Mouse (Mus musculus): ENCODE results near the gene Olfr603. TPM values are rescaled to one million over a fixed set of nuclear protein-coding genes. Genes with fewer than 3 reads are reported as not detected.

The Olfr603 gene
- not detected for polyA plus RNA-seq (2014; fragmentation: Illumina TruSeq; extraction: RNeasy Lipid Tissue Mini Kit (QIAGEN cat#74804); ENCODE audit: insufficient read depth, low read depth, low replicate concordance)

GRCm38 (mm10) chr7:103386077-103386476 is at the start of gene Olfr603:
TSS of gene Olfr603 (minus strand) at chr7:103386177.

GRCm38 (mm10) chr7:103414772-103415171 is 28.8 kb upstream of the Olfr603 start, which contains the start of gene Usp17lc:
TSS of gene Usp17lc (plus strand) at chr7:103415072.

GRCm38 (mm10) chr7:103362555-103362954 is 23.4 kb downstream of the Olfr603 start, which contains the start of gene Olfr601:
TSS of gene Olfr601 (minus strand) at chr7:103362655.

GRCm38 (mm10) chr7:103349569-103349968 is 36.4 kb downstream of the Olfr603 start, which contains the start of gene Olfr600:
TSS of gene Olfr600 (minus strand) at chr7:103349669.

GRCm38 (mm10) chr7:103335617-103336016 is 50.4 kb downstream of the Olfr603 start, which contains the start of gene Olfr599:
TSS of gene Olfr599 (plus strand) at chr7:103335917.

Other genes with a start within 250 kb of the Olfr603 start
- gene Olfr588-ps1, start 245.3 kb downstream of the Olfr603 start, polyA plus RNA-seq (2014; fragmentation: Illumina TruSeq; extraction: RNeasy Lipid Tissue Mini Kit (QIAGEN cat#74804); ENCODE audit: insufficient read depth, low read depth, low replicate concordance), result not detected
- not detected for gene Olfr589, start 229.8 kb downstream of the Olfr603 start, polyA plus RNA-seq (2014; fragmentation: Illumina TruSeq; extraction: RNeasy Lipid Tissue Mini Kit (QIAGEN cat#74804); ENCODE audit: insufficient read depth, low read depth, low replicate concordance)
- gene Olfr591, start 207.8 kb downstream of the Olfr603 start, polyA plus RNA-seq (2014; fragmentation: Illumina TruSeq; extraction: RNeasy Lipid Tissue Mini Kit (QIAGEN cat#74804); ENCODE audit: insufficient read depth, low read depth, low replicate concordance), result not detected
- gene Olfr592, start 201.4 kb downstream of the Olfr603 start, polyA plus RNA-seq (2014; fragmentation: Illumina TruSeq; extraction: RNeasy Lipid Tissue Mini Kit (QIAGEN cat#74804); ENCODE audit: insufficient read depth, low read depth, low replicate concordance), result not detected
- gene Olfr593, start 174.3 kb downstream of the Olfr603 start, polyA plus RNA-seq (2014; fragmentation: Illumina TruSeq; extraction: RNeasy Lipid Tissue Mini Kit (QIAGEN cat#74804); ENCODE audit: insufficient read depth, low read depth, low replicate concordance), result not detected
- not detected for gene Olfr594, start 169.2 kb downstream of the Olfr603 start, polyA plus RNA-seq (2014; fragmentation: Illumina TruSeq; extraction: RNeasy Lipid Tissue Mini Kit (QIAGEN cat#74804); ENCODE audit: insufficient read depth, low read depth, low replicate concordance)
- gene Usp17ld, start 133.7 kb downstream of the Olfr603 start, polyA plus RNA-seq (2014; fragmentation: Illumina TruSeq; extraction: RNeasy Lipid Tissue Mini Kit (QIAGEN cat#74804); ENCODE audit: insufficient read depth, low read depth, low replicate concordance), result not detected
- gene Olfr596, start 80.5 kb downstream of the Olfr603 start, polyA plus RNA-seq (2014; fragmentation: Illumina TruSeq; extraction: RNeasy Lipid Tissue Mini Kit (QIAGEN cat#74804); ENCODE audit: insufficient read depth, low read depth, low replicate concordance), result not detected
- not detected for gene Olfr597, start 69.9 kb downstream of the Olfr603 start, polyA plus RNA-seq (2014; fragmentation: Illumina TruSeq; extraction: RNeasy Lipid Tissue Mini Kit (QIAGEN cat#74804); ENCODE audit: insufficient read depth, low read depth, low replicate concordance)
- gene Olfr598, start 62.6 kb downstream of the Olfr603 start, polyA plus RNA-seq (2014; fragmentation: Illumina TruSeq; extraction: RNeasy Lipid Tissue Mini Kit (QIAGEN cat#74804); ENCODE audit: insufficient read depth, low read depth, low replicate concordance), result not detected
- not detected for gene Olfr599, start 50.3 kb downstream of the Olfr603 start, polyA plus RNA-seq (2014; fragmentation: Illumina TruSeq; extraction: RNeasy Lipid Tissue Mini Kit (QIAGEN cat#74804); ENCODE audit: insufficient read depth, low read depth, low replicate concordance)
- gene Olfr600, start 36.5 kb downstream of the Olfr603 start, polyA plus RNA-seq (2014; fragmentation: Illumina TruSeq; extraction: RNeasy Lipid Tissue Mini Kit (QIAGEN cat#74804); ENCODE audit: insufficient read depth, low read depth, low replicate concordance), result not detected
- gene Olfr601, start 23.5 kb downstream of the Olfr603 start, polyA plus RNA-seq (2014; fragmentation: Illumina TruSeq; extraction: RNeasy Lipid Tissue Mini Kit (QIAGEN cat#74804); ENCODE audit: insufficient read depth, low read depth, low replicate concordance), result not detected
- not detected for gene Usp17lc, start 28.9 kb upstream of the Olfr603 start, polyA plus RNA-seq (2014; fragmentation: Illumina TruSeq; extraction: RNeasy Lipid Tissue Mini Kit (QIAGEN cat#74804); ENCODE audit: insufficient read depth, low read depth, low replicate concordance)
- not detected for gene Olfr605, start 59.3 kb upstream of the Olfr603 start, polyA plus RNA-seq (2014; fragmentation: Illumina TruSeq; extraction: RNeasy Lipid Tissue Mini Kit (QIAGEN cat#74804); ENCODE audit: insufficient read depth, low read depth, low replicate concordance)
- gene Olfr606, start 62.9 kb upstream of the Olfr603 start, polyA plus RNA-seq (2014; fragmentation: Illumina TruSeq; extraction: RNeasy Lipid Tissue Mini Kit (QIAGEN cat#74804); ENCODE audit: insufficient read depth, low read depth, low replicate concordance), result not detected
- gene Olfr607, start 78.0 kb upstream of the Olfr603 start, polyA plus RNA-seq (2014; fragmentation: Illumina TruSeq; extraction: RNeasy Lipid Tissue Mini Kit (QIAGEN cat#74804); ENCODE audit: insufficient read depth, low read depth, low replicate concordance), result not detected
- not detected for gene Olfr608, start 83.7 kb upstream of the Olfr603 start, polyA plus RNA-seq (2014; fragmentation: Illumina TruSeq; extraction: RNeasy Lipid Tissue Mini Kit (QIAGEN cat#74804); ENCODE audit: insufficient read depth, low read depth, low replicate concordance)
- not detected for gene Olfr609, start 111.9 kb upstream of the Olfr603 start, polyA plus RNA-seq (2014; fragmentation: Illumina TruSeq; extraction: RNeasy Lipid Tissue Mini Kit (QIAGEN cat#74804); ENCODE audit: insufficient read depth, low read depth, low replicate concordance)
- gene Olfr610, start 125.9 kb upstream of the Olfr603 start, polyA plus RNA-seq (2014; fragmentation: Illumina TruSeq; extraction: RNeasy Lipid Tissue Mini Kit (QIAGEN cat#74804); ENCODE audit: insufficient read depth, low read depth, low replicate concordance), result not detected
- not detected for gene Olfr611, start 134.7 kb upstream of the Olfr603 start, polyA plus RNA-seq (2014; fragmentation: Illumina TruSeq; extraction: RNeasy Lipid Tissue Mini Kit (QIAGEN cat#74804); ENCODE audit: insufficient read depth, low read depth, low replicate concordance)
- gene Olfr612, start 156.5 kb upstream of the Olfr603 start, polyA plus RNA-seq (2014; fragmentation: Illumina TruSeq; extraction: RNeasy Lipid Tissue Mini Kit (QIAGEN cat#74804); ENCODE audit: insufficient read depth, low read depth, low replicate concordance), result not detected
- not detected for gene Olfr613, start 161.9 kb upstream of the Olfr603 start, polyA plus RNA-seq (2014; fragmentation: Illumina TruSeq; extraction: RNeasy Lipid Tissue Mini Kit (QIAGEN cat#74804); ENCODE audit: insufficient read depth, low read depth, low replicate concordance)
- not detected for gene Olfr615, start 169.9 kb upstream of the Olfr603 start, polyA plus RNA-seq (2014; fragmentation: Illumina TruSeq; extraction: RNeasy Lipid Tissue Mini Kit (QIAGEN cat#74804); ENCODE audit: insufficient read depth, low read depth, low replicate concordance)
- not detected for gene Olfr616, start 183.0 kb upstream of the Olfr603 start, polyA plus RNA-seq (2014; fragmentation: Illumina TruSeq; extraction: RNeasy Lipid Tissue Mini Kit (QIAGEN cat#74804); ENCODE audit: insufficient read depth, low read depth, low replicate concordance)
- gene Olfr617, start 186.9 kb upstream of the Olfr603 start, polyA plus RNA-seq (2014; fragmentation: Illumina TruSeq; extraction: RNeasy Lipid Tissue Mini Kit (QIAGEN cat#74804); ENCODE audit: insufficient read depth, low read depth, low replicate concordance), result not detected
- not detected for gene Olfr618, start 203.9 kb upstream of the Olfr603 start, polyA plus RNA-seq (2014; fragmentation: Illumina TruSeq; extraction: RNeasy Lipid Tissue Mini Kit (QIAGEN cat#74804); ENCODE audit: insufficient read depth, low read depth, low replicate concordance)
- gene Olfr619, start 214.4 kb upstream of the Olfr603 start, polyA plus RNA-seq (2014; fragmentation: Illumina TruSeq; extraction: RNeasy Lipid Tissue Mini Kit (QIAGEN cat#74804); ENCODE audit: insufficient read depth, low read depth, low replicate concordance), result not detected
- gene Olfr620, start 226.4 kb upstream of the Olfr603 start, polyA plus RNA-seq (2014; fragmentation: Illumina TruSeq; extraction: RNeasy Lipid Tissue Mini Kit (QIAGEN cat#74804); ENCODE audit: insufficient read depth, low read depth, low replicate concordance), result not detected